Mouse (Mus musculus) cortical plate, adult 2 months (tissue): ENCODE results near the gene Zfp207. TPM values are rescaled to one million over a fixed set of nuclear protein-coding genes. Genes with fewer than 3 reads are reported as not detected.
"Not testable (repeated sequence)": the region's sequence is repeated elsewhere in the genome, so short reads cannot be mapped to it uniquely, and the experiment has no call there.

Source experiments
- H3K27ac ChIP-seq: fragments of 200-500 bp; 2 replicates; pipeline ENCODE4 v1.5.1; 2012; ENCODE audit warnings: low read length, control low read depth, inconsistent platforms; ENCODE audit not compliant: insufficient read depth
- H3K4me1 ChIP-seq: fragments of 200-500 bp; 2 replicates; pipeline ENCODE4 v1.6.1; 2011; ENCODE audit warnings: low read length; ENCODE audit not compliant: control insufficient read depth, insufficient read depth
- H3K4me3 ChIP-seq: fragments of 200-500 bp; 2 replicates; pipeline ENCODE4 v1.5.1; 2011; ENCODE audit warnings: mild to moderate bottlenecking, low read length, control low read depth; ENCODE audit not compliant: insufficient read depth
- CTCF ChIP-seq: fragments of 200-500 bp; IDR thresholded peaks from 2 replicates; pipeline ENCODE4 v1.5.1; 2011; ENCODE audit warnings: mild to moderate bottlenecking, control low read depth, low read length; ENCODE audit not compliant: insufficient read depth; ENCODE audit errors: extremely low read depth
- POLR2A ChIP-seq: fragments of 200-500 bp; IDR thresholded peaks from 2 replicates; pipeline ENCODE4 v1.6.1; 2011; ENCODE audit warnings: mild to moderate bottlenecking, low read length, control low read depth; ENCODE audit not compliant: insufficient read depth; ENCODE audit errors: extremely low read depth
- polyA plus RNA-seq: library from polyadenylated mRNA; depleted of rRNA; stranded (reverse); fragments of >200 nt; gene quantifications from 2 replicates; pipeline ENCODE4 v1.2.3, GENCODE M21; 2012; rRNA removed

The Zfp207 gene
- 116 and 121 TPM in 2 replicates for polyA plus RNA-seq

- Histone ChIP-seq H3K4me1 (no peaks in the 10 kb centered on the region; the same call in 1 of the 2 replicates), H3K4me3 (peak within 1 kb of the TSS; percentile 57), H3K27ac (peak within 1 kb of the TSS; percentile 58)
- peak; percentile 98 for TF ChIP-seq POLR2A
- no peak for TF ChIP-seq CTCF
Observed at GRCm38 (mm10) chr11:80383019-80383625, at the start of gene Zfp207. TSS of gene Zfp207 (plus strand) at chr11:80383279.

- H3K4me1 ChIP-seq = peaks cover 3% of the 10 kb centered on the region
- H3K4me3 ChIP-seq = no peak overlapping the region
- H3K27ac ChIP-seq = no peak overlapping the region
- no peak for TF ChIP-seq CTCF
- no peak for TF ChIP-seq POLR2A
Observed at GRCm38 (mm10) chr11:80335609-80336350, 47.3 kb upstream of the Zfp207 start.

DNA sequence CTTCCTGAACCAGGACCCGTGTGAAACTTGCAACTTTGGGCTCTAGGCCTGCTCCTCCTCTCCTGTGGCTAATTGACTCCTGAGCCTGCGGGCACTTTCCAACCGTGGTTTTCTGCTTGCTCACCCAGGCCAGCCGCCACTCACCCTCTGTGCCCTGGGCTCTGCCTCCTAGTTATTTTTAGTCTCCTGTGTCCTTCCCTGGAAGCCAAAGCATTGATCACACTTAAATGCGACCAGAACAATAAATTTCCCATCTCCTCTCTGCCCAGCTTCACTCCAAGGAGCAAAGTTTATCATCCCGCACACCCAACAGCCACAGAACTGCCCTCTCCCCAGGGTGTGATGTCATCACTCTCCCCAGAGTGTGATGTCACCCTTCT, 46.7 kb upstream of the Zfp207 start:
- Histone ChIP-seq H3K4me3 (no peak overlapping the region), H3K4me1 (peaks cover 3% of the 10 kb centered on the region), H3K27ac (no peak overlapping the region)
- no peak for TF ChIP-seq CTCF
- TF ChIP-seq POLR2A = no peak

DNA sequence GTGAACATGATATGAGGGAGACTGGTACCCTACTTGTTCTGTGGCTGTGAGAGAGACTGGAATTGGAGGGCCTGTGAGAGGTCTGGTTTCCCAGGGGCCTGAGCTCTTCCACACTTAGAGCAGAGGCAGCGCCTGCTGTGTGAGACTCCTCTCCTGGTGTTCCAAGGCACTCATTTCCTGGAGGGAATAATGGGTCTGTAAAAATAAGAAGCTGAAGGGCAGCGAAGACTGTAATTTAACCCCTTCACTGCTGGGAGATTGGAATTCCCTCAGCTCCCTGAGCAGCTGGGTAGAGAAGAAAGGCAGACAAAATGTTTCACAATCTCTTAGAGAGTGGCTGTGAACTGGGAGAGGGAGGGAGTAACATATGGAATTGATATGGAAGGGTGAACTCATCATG, 40.6 kb upstream of the Zfp207 start:
- peaks cover 2% of the 10 kb centered on the region for H3K4me1 ChIP-seq
- no peak overlapping the region for H3K27ac ChIP-seq
- no peak for TF ChIP-seq POLR2A
- TF ChIP-seq CTCF = no peak
- no peak overlapping the region for H3K4me3 ChIP-seq

GRCm38 (mm10) chr11:80351832-80352430, 31.1 kb upstream of the Zfp207 start:
- Histone ChIP-seq H3K27ac (no peak overlapping the region), H3K4me1 (no peaks in the 10 kb centered on the region), H3K4me3 (no peak overlapping the region)
- TF ChIP-seq POLR2A = no peak
- TF ChIP-seq CTCF = peak; percentile 94

DNA sequence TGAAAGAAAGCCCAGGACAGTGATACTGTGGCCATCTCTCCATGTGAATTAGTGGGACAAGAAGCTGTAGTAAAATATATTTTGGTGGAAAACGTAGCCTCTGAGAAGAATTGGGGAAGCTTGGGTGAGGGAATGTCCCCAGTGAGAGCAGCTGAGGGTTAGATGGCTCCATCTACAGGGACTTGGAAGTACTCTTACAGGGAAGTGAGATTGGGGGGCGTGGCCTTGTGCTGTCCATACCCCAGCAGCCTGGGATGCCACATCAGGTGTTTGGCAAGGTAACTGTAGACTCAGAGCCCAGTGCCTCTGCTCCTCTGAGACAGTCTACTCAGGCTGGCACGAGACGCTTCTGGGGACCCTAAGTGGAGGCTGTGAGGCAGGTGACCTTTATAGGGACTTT, 28.2 kb upstream of the Zfp207 start:
- H3K4me3 ChIP-seq = no peak overlapping the region
- H3K4me1 ChIP-seq = no peaks in the 10 kb centered on the region
- no peak for TF ChIP-seq POLR2A
- peak; percentile 39 for TF ChIP-seq CTCF
- no peak overlapping the region for H3K27ac ChIP-seq

GRCm38 (mm10) chr11:80368949-80369348, 14.1 kb upstream of the Zfp207 start:
- H3K27ac ChIP-seq = no peak overlapping the region
- TF ChIP-seq CTCF (no peak), POLR2A (no peak)
- H3K4me1 ChIP-seq = no peaks in the 10 kb centered on the region
- no peak overlapping the region for H3K4me3 ChIP-seq

GRCm38 (mm10) chr11:80376651-80377050, 6.4 kb upstream of the Zfp207 start:
- H3K27ac ChIP-seq = no peak overlapping the region
- no peak for TF ChIP-seq CTCF
- TF ChIP-seq POLR2A = no peak

DNA sequence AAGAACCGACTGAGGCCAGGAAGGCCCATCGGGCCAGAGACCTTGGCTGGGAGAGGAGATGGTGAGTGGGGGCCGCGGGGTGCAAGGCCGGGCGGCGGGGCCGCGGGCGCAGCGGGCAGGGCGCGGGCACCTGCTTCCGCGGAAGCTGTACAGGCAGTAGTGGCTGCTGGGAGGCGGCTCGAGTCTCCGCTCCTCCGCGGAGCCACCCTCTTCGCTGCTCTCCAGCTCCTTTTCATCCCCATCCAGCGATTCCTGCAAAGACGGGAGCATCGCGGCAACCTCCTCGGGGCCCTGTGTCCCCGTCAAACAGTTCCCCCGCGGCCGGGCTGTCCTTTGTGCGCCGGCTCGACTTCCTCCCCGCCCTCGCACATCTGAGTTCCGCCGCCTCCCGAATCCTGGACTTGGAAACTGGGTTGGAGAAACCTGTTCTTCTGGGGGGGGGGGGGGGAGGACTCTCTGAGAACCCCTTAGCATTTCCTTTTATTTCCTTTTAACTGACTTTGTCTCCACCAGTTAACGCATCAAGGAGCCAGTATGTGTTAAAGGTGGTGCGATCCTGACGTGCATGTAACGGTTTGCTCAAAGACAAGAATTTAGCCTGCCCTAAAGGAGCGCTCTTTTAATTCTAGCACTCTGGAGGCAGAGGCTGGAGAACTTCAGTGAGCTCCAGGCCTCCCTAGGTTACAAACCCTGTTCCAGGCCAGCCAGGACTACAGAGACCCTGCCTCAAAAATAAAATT, 5.2 kb upstream of the Zfp207 start, which contains the start of gene 5730455P16Rik:
Gene 5730455P16Rik (minus strand): TSS at position 323 of the 740 bp plus-strand sequence.
- H3K4me1 ChIP-seq = peaks cover 4% of the 10 kb centered on the region; the same call in 1 of the 2 replicates
- TF ChIP-seq CTCF = no peak
- TF ChIP-seq POLR2A = peak; percentile 82
- peak within 1 kb of the TSS; percentile 91 for H3K4me3 ChIP-seq
- H3K27ac ChIP-seq = peak within 1 kb of the TSS; percentile 74

More at GRCm38 (mm10) chr11:80376651-80377050, 6.4 kb upstream of the Zfp207 start:
- Histone ChIP-seq H3K4me1 (peaks cover 4% of the 10 kb centered on the region; the same call in 1 of the 2 replicates), H3K4me3 (no peak overlapping the region)

DNA sequence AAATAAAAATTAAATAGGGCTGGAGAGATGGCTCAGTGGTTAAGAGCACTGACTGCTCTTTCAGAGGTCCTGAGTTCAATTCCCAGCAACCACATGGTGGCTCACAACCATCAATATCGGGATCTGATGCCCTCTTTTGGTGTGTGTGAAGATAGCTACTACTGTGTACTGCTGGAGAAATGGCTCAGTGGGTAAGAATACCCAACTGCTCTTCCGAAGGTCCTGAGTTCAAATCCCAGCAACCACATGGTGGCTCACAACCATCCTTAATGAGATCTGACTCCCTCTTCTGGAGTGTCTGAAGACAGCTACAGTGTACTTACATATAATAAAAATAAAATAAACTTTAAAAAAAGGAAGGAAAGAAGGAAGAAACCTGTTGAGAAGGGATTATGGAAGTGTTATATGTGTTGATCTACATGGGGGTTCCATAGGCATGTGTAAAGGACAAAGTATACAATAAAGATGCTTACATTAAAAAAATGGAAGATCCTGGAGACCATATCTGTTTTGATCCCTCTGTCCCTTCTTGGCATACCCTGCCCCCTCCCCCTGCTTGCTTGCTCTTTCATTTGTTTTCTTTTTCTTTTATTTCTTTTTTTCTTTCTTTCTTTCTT, 4.5 kb upstream of the Zfp207 start:
- peak overlapping the region; percentile 91 for H3K4me3 ChIP-seq
- not testable (repeated sequence) for H3K27ac ChIP-seq, H3K4me1 ChIP-seq

DNA sequence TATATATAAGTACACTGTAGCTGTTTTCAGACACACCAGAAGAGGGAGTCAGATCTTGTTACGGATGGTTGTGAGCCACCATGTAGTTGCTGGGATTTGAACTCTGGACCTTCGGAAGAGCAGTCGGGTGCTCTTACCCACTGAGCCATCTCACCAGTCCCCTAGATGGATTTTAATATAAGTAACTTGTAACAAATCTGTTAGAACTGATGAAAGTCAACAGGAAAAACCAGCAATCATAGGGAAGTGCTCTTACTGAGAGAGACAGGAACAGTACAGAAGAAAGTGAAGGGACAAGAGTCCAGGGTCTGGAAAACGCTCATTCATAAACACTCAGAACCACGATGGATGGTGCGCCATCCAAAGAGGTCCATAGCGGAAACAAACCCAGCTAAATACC, 3.9 kb upstream of the Zfp207 start:
- not testable (repeated sequence) for H3K27ac ChIP-seq, H3K4me1 ChIP-seq, H3K4me3 ChIP-seq
